Mouse (Mus musculus) right cerebral cortex, postnatal 36 days (tissue): ENCODE results near the gene Abcg1.

ENCODE experiments used
- DNase-seq, 2 experiments: peaks; one replicate each; pipeline ENCODE4 v3.0.0; 2022; ENCODE audit warnings: low spot score in 2 of 2, mixed read lengths in 1 of 2

The Abcg1 gene

DNA sequence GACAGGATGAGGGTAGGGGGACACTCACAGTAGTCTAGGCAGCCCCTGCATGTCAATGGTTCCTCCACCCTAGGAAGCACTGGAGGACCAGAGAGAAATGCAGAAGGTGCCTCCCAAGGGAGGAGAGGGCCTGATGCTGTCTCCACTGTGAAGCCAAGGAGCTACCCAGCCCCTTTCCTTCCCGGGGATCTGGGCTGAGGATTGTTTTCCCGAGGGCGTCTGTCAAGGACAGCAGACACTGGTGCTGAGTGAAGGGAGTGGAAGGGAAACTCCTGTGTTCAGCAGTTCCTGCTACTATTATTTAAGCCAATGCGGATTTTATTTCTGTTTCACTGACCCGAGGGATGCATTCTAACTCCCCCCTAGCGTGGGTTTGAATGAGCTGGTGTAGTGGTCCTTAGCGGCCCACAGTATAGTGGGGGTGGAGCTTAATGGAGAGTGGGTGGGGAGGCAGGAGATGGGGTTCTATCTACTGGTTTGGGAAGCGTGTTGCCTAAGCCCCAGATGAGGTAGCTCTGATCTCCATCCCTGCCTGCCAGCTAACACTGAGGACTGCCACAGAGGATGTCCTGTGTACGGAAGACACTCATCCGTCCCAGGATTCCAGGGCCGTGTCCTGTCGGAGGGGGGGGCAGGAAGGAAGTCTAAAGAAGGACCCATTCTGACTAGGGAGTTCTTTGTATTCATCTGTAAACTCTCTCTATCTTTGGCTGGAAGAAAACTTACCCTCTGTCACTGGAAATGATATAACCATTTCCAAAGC is 21.8 kb downstream of the Abcg1 start:
- no peak for DNase-seq

DNA sequence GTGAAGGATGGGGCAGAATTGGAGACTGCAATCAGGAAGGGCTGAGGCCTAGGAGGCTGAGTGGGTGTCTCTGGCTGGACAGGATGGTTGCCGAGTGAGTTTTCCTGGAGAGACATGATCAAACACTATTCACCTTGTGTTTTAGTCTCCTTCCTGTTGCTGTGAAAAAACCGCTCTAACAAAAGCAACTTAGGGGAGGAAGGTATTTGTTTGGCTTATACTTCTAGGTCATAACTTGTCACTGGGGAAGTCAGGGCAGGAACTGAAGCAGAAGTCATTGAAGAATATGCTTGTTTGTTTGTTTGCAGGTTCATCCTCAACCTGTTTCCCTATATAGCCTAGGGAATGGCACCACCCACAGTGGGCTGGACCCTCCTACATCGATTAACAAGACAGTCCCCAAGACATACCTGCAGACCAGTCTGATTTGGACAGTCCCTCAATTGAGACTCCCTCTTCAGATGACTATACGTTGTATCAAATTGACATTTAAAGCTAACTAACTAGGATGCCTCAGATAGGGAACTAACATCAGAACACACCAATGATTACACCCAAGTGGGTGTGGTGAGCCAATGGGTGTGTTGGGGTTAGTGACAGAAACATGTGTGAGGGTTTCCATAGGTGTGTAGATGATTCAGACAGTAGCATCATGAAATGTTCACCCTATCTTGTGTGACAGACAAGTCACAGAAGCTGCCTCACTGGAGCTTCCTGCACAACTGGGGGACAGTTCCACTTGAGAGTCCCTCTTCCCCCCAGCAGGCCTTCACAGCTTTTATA is 25.0 kb downstream of the Abcg1 start:
- DNase-seq = no peak

DNA sequence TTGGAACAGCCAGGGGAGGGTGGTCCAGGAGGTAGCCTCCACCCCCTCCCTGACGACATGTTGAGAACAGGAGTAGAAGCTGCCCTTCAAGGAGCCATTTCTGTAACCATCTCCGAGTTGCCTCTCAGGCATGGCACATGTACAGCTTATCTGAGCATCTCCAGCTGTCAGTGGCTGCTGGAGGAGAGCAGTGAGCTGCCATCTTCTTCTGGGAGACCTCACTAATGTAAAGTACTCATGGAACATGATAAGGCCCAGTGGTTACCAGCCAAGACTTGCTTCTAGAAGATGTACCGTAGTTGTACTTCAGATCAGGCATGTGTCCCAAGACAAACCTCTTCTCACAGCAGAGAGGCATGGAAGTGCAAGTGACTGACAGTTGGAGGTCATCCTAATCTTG is 28.0 kb downstream of the Abcg1 start:
- DNase-seq = no peak

DNA sequence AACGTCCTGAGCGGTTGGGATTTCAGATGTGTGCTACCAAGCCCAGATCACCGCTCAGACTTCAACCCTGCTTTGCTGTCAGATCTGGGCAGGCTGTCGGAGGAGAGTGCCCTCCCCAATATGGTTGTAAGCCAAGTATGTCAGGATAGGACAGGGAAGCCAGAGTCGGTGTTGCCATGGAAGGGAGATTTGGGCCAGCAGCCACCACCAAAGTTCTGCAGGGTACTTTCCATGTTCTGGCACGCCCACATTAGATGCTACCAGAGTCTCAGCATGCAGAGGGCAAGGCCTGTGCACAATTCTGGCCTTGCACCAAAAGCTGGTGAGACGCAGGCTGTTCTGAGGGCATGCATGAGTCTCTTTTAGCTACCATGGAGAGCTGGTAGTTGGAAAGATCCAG is 28.7 kb downstream of the Abcg1 start:
- no peak for DNase-seq

DNA sequence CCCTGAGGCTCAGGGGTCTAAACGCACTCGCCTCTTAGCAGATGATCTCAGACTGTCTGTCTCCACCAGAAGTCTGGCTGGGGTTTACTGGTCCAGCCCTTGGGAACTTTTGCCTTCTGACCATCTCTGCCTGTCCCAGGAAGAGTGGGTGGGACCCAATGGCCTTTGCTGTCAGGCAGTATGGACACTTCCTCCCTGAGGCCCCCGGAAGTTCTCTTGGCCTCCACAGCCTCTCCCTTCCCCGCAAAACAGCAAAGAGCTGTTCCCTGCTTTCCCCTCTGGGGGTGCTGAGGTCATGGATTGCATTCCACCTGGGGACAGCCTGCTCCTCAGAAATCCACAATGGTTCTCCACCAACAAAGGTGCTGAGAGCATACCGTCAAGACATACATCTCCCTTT is 31.2 kb downstream of the Abcg1 start:
- no peak for DNase-seq

DNA sequence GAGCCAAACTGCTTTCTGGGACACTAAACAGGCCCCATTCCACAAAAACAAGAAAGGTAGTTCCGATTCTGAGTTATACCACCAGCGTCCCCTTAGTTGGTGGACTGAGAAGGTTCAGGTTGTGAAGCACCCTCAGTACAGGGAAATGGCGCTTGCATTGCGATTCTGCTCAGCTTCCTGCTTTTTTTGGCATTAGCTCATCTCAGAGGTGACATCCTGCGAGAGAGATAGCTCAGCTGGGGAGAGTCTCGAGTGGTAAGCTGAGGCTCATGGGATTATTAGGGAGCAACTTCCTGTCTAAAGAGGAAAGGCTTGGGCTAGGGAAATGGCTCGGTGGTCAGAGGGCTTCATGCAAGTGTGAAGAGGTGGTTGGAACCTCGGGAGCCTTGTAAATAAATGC is 32.4 kb downstream of the Abcg1 start:
- no peak for DNase-seq

DNA sequence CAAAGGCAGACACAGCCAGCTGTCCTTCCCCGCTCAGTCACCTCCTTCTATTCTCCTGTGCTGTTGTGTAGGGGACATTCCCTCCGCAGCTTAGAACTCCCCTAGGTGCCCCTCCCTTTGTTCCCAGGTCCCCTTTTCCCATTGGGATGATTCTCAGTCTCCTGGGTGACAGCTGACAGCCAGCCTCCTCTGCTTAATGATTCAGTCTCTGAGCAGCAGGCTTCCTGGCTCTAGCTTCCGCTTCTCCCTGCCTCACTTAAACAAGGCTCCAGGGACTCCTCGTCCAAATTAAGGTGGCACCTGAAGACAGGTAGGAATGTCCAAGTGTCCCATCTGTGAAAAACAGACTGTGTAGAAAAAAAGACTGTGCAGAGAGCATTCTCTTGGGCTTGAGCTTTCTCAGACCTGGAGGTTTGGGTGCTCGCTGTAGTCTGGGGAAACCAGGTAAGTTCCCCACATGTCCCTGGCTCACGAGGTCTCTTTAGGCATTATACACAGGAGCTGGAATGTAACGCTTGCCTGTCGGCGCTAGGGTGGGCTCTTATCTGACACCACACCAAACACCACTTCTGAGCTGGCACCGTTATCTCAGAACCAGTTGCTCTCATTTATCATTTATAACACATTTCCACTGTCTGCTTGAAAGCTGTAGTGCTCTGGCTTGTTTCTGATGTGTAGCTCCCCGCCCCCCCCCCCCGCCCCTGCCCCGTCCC is 33.7 kb downstream of the Abcg1 start:
- no peak for DNase-seq

DNA sequence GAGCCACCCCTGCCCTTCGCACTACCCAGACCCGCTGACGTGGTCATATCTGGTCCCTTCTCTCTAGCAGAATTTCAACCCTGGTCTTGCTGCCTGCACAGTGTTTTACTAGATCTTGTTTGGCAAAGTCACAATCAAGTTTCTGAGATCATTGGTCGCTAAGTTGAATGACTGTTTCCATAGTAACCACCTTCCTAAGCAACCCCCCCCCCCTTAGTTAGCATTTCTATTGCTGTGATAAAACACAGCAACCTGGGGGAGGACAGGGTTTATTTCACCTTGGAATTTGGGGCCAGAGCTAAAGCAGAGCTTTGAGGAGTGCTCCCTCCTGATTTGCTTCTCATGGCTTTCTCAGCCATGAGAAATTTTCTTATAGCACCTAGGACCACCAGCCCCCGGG is 37.3 kb downstream of the Abcg1 start:
- no peak for DNase-seq

DNA sequence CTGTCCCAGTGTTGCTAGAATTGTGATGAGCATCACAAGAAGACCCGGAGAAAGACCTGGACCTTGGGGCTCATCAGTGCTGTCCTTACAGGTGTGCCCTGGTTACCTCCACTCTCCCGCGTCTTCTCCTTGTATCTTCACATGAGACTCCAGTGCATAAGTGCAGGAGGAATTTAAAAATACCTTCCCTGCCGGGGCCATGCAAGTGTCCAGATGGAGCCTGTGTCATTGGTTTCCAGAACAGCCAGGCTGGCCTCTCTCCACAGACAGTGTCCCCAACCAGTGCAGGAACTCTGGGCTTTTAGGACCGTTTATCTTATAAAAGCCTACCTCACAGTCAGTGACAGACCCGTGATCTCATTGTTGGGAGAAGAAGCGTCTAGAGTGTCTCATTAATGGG is 38.1 kb downstream of the Abcg1 start:
- no peak for DNase-seq

DNA sequence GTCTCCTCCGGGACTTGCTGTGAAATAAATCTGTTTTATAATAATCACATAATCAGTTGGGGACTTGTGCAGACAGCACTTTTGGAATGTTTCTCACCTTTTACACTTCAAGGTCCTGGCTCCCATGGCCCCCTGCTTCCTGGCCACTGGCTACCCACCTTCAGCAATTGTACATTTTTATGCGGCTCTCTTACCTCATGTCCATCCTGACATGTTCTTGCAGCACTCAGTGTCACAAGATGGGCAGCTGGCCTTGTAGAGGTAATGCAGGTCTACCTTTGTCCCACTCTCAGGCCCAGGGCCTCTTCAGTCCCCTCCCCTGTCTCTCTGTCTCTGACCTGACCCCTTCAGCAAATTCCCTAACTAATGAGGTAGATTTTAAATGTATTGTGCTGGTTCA is 39.4 kb downstream of the Abcg1 start:
- no peak for DNase-seq

DNA sequence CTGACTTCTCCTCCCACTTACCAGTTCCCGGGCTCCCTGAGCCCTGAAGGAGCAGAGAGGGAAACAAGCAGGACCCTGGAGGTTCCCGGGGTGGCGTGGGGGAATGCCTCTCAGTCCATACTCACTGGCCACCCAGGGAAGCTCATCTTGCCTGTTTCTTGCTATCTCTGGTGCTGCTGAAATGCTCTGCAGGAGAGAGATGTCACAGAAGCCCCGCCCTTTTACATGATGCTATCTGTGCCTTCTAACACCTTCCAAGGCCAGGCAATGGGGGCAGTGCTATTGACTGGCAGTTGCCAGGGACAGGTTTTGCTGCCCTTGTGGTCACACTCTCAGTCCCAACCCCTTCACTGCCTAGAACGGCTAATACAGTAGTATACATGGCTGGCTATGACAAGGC is 41.3 kb downstream of the Abcg1 start:
- DNase-seq = no peak

DNA sequence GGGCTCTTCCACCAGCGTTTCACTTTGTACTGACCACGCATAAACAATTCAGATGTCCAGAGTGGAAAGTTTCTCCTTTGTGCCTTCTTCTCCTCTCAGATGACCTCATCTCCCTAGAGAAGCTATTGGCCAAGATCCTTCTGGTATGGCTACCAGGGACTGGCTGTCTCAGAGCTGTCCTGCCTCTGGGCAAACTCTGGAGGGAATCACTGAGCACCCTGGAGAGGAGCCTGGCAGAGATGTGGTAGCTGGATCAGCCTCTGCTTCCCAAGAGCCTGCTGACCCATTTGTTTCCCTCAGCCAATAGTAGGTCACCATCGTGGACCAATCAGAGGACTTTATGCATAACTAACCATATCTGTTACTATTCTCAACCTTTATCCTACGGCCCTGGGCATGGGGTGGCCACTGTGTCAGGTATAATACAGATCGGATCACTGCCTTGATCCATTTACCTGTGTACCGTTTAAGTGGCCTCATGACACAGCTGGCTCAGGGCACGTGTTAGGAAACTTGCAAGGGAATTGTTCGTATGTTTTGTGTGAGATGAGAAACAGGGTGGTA is 45.6 kb downstream of the Abcg1 start:
- DNase-seq = no peak

DNA sequence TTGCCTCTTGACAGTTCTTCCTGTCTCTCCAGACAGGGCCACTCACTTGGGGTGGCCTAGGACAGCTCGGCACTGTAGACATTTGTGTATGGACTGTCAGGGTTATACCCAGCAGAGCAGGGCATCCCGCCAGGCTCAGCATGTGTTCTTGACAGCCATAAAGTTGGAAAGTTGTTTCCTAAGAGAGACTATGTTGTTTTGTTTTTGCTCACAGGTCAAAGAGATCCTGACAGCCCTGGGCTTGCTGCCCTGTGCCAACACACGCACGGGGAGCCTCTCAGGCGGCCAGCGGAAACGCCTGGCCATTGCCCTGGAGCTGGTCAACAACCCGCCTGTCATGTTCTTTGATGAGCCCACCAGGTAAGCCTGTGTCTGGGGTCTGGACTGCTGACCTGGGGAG is 46.3 kb downstream of the Abcg1 start:
- DNase-seq = no peak

DNA sequence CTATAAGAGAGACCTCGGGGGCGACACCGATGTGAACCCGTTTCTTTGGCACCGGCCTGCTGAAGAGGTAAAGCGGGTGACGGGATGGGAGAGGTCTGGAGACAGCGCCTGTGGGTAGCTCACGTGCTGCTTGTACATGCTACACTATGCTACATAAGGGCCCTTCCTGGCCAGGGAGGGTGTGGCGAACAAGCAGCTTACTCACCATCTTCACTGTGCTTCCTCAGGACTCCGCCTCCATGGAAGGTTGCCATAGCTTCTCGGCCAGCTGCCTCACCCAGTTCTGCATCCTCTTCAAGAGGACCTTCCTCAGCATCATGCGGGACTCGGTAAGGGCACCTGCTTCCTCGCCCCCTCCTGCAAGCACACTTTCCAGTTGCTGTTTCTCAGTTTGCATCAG is 50.9 kb downstream of the Abcg1 start:
- DNase-seq = no peak

DNA sequence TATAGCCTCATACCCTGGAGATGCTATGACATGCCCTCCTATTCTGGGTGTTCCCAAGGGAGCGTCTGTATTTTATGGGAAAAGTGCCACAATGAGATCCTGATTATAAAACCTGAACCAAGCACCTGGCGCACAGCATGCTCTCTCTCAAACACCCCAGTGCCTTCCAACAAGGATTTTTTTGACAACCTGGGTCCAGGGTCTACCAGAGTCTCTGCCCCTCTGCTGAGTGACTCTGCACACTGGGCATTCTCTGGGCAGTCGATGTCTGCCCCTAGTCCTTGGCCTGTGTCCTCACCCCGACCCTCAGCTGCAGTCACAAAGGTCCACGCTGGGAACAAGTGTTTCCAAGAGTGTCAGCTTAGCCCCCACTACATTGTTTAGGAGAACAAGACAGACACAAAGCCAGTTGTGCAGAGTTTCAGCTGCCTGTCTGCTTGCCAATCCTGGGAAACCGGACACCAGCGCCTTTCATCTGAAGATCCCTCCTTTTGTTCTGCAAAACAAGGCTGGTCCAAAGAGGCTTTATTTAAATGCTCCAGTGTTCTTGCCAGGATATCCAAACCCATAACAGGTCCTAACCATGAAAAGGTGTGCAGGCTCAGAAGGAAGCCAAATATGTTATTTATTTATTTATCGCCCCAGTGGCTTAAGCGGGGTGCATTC is 55.8 kb downstream of the Abcg1 start:
- DNase-seq = no peak

DNA sequence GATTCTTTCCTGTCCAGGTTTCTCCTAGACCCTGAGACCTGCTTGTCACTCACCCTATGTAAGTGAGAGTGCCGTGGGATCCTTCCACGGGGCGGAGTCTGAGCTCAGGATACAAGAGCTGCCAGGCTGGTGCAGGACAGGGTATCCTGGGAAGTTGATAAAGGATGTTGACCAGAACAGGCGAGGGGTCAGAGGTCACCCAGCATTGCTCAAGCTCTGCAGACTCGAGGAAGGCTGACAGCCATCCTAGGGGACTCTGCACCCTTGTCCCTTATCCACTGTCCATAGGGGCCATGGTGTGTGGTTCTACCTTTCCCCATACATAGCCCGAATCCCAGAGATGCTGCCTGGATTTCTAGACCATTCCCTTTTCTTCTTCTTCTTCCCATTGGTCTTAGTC is 58.6 kb downstream of the Abcg1 start:
- no peak for DNase-seq

DNA sequence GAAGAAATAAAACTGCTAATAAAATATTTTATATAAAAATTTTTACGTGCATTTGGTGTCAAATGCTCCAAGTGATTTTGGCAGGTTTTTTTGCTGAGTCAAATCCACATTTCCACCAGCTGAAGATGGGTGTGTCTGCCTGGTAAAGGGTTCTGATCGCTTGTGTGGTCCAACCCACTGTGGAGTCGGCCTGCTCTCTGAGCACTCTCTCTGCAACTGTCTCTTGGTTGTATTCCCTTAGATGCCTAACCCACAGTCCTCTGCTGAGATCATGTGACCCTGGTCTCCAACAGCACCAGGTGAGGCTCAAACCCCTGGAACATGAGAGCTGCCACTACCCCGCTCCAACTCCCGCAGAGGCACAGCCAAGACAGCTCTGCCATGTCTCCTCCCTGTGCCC is 60.5 kb downstream of the Abcg1 start:
- DNase-seq = no peak

DNA sequence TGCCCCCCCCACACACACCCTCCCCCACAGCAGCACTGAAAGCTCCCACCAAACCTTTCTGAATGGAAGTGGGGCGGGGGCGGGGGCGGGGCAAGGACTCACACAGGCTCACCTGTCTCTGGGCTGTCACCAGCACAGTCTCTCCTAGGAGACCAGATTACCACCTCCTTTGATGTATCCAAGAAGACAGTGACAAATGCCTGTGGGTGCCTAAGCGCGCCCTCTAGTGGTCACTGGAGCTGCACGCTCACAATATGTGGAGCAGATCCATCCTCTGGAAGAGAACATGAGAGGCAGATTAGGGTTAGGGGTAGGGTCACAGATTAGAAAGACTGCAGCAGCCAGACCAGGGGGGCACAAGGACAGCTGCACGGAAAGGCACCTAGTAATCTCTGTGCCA is 62.0 kb downstream of the Abcg1 start:
- DNase-seq = peak; percentile 71 to 72

DNA sequence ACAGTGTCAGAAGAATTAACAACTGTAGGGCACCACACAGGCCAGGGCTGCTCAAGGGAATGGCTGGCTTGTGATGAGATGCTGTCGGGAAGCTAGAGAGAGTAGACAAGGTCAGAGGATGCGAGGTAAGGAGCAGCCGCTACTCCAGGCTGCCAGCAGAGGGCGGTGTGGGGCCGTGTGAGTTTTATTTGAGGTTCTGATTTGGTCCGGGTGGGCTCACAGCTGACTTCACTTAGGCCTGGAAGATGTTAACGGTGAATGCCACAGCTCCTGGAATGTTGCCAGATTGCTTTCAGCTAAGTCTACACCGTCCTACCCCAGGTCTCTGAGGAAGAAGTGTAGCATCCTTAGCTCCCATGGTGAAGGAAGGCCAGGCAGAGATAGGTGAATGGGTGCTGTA is 64.5 kb downstream of the Abcg1 start:
- DNase-seq = no peak

DNA sequence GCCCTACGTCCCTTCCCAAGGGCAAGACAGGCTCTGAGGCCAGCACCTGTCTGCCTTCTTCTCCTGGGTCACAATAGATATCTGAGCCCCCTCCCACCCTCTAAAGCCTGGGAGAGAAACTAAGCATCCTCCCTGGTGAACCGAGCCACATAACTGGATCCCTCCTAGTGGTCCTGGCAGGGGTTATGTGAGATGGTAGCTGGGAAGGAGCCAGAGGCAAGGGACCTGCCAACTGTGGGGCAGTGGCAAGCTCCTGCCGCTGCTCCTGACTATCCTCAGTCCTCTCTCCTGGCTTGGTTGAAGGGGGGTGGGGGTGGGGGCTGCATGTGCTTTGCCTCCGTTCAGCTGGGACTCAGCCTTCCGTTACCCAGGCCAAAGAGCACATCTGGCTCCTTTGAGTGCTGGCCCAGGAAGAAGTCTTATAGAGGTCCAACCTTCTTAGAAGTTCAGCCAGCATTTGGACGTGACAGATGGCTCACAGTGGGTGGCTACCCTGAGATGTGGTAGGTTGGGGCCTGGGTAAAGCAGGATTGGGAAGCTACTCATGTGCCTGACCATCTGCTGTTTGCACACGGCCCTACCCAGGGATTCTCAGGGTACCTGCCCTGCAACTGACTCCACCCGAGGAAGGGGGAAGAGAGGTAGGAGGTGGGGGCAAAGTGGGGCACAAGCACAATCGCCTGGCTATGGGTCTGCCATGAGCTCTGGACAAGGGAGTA is 68.2 kb downstream of the Abcg1 start:
- peak in 1 of 2 experiments; percentile 40 for DNase-seq

DNA sequence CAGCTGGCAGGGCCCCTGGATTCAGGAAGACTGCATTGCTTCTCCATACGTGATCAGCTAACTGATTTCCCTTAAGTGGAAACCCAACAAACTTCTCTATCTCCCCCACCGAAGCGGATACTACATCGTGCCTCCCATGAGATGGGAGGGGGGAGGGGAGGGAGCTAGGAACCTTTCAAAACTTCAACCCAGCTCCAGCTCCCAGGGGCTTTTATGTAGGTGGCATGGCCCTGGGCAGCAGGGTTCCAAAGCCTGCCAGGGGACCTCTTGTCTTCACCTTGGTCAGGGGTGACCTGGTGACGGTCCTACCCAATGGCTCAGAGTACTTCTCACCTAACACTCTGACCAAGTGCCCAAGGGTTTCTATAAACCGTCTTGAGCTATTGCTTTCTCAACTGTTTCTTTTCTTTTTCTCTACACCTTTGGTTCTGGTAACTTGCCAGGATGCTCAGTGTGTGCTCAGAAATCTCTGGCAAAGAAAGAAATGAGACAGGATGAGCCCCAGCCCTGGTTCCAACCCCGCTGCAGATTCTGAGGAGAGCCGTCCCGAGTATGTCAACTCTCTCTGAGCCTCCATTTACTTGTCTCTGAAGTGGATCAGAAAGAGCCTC is 71.3 kb downstream of the Abcg1 start:
- DNase-seq = no peak
